Mouse (Mus musculus): ENCODE results near the gene Fermt2.
"Not testable (repeated sequence)": the region's sequence is repeated elsewhere in the genome, so short reads cannot be mapped to it uniquely, and the experiment has no call there.

Fermt2 gene

DNA sequence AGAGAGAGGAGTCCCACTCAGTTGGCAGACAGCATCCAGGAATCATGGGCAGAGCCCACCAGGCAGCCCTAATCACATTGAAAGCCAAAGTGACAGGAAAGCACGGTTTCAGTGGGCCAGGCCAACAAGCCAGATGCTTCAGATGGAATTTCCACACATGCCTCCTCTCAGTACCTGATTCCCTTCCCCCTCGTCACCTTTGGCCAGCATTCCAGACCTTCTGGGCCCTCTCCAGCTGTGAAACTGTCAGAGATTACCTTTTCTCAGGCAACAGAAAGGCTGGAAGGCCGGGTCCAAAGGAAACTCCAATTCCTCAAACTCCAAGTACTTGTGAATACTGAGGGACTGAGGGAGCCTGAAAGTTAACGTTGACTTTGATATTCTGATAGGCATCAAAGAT, 19.1 kb downstream of the Fermt2 start:
- no peak for DNase-seq (ENCODE audit: low read depth in 1 of 2, low spot score in 2 of 2)

DNA sequence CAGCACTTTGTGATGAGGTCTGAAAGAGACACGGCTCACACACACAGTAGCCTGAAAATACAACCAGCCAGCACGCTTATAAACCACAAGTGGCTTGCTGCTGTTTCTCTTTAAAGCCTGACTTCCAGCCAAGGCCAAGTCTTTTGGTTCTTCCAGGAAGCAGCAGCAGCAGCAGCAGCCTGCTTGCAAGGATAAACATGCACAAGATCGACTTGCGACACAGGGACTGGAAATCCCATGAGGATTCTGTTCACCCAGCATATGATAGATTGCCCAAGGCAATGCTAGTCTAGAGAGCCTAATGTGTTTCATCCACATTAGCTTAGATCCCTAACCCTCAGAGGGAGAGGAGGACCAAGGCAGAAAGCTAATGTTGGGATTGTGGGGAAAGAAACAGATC, 22.0 kb downstream of the Fermt2 start:
- DNase-seq (ENCODE audit: low read depth in 1 of 2, low spot score in 2 of 2), result no peak

DNA sequence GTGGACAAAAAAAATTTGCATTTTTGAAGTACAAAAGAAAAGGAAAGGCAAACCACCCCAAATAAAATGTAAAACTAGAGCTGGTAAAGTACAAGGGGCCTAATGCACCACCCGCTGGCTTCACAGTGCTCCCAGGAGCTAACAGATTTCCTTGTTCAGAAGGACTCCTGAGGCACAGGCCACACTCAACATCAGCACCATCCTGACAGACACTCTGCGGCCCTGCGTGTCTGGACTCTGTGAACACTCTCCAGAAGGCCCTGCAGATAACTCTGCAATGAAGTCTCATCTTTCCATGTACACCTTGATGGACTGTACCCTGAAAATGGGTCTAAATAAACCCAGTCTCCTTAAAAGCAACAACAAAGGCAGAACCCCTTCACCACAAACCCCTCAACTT, 22.5 kb downstream of the Fermt2 start:
- DNase-seq (ENCODE audit: low read depth in 1 of 2, low spot score in 2 of 2), result no peak

DNA sequence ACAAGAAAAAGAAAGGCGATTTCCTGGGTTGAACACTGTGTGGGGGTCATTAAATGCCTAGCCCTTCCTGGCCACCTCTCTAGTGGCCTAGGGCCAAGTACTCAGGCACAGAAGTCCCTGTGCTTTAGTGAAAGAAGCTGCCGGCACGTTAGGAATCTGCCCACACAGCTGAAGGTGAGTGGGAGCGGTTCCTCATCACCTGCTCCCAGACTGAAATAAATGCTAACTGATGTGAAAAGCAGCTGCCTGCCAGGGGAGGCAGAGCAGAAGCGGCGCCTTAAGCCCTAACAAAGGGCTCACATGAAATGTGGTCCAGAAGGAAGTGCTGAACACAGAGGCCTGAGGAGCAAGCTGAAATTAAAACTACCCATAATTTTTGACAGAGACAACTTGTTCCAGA, 22.9 kb downstream of the Fermt2 start:
- DNase-seq (ENCODE audit: low read depth in 1 of 2, low spot score in 2 of 2), result no peak

DNA sequence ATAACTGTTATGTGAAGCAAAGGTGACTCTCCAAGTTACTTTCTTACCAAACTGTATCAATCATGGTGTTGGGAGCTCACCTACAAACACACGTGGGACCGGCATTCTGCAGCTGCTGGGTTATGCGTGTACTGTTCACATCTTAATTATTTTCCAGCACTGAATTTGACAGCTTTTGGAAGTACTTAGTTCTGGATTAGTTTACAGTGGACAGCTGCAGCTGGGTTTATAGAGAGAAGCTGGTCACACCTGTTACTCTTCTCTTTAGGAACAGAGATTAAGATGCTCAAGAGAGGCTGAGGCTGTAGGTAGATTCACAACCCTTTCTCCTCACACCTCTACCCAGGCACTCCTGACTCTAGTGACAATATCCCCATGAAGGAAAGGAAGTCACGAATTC, 23.8 kb downstream of the Fermt2 start:
- no peak for DNase-seq (ENCODE audit: low read depth in 1 of 2, low spot score in 2 of 2)

DNA sequence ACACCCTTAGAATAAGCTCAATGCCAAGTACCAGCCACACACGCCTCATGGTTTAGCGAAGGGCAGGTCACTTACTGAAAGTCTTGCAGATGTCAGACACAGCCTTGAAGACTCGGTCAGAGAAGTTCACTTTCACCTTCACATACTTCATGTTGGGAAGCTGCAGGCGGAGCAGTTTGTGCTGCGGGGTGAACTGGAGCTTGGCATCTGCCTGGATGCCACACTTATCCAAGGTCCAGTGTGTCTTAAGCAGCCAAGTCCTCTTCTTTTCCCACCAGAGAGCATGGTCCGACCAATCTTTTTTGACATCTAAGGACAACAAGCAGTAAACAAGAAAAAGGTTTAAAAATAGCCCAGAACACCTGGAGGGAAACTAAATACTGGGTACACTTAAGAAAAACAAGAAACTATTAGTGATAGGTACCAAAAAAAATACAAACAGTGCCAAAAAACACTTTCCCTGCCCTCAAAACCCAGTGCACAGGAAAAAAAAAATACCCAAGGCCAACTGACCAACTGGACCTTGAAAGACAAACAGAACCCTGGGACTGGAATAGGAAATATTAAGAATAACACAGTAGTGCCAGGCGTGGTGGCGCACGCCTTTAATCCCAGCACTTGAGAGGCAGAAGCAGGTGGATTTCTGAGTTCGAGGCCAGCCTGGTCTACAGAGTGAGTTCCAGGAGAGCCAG, 25.4 kb downstream of the Fermt2 start:
- no peak for DNase-seq (ENCODE audit: low read depth in 1 of 2, low spot score in 2 of 2)

DNA sequence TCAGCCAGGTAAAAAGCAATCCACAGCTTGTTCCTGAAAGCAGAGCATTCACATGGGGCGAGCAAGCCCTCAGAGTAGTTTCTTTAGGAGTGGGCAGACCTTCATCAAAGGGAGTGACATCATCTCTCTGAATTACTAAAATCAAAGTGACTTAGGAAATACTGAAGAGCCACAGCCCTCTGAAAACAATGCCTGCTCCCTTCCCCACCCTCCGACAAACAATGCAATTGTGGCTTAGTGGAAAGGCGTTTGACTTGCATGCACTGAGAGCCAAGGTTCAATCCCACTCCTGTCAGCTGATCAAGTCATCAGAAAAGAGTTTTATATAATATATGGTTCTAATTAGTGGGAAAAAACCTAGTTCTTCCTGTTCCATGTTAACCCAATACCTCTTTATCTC, 26.0 kb downstream of the Fermt2 start:
- DNase-seq (ENCODE audit: low read depth in 1 of 2, low spot score in 2 of 2), result no peak

DNA sequence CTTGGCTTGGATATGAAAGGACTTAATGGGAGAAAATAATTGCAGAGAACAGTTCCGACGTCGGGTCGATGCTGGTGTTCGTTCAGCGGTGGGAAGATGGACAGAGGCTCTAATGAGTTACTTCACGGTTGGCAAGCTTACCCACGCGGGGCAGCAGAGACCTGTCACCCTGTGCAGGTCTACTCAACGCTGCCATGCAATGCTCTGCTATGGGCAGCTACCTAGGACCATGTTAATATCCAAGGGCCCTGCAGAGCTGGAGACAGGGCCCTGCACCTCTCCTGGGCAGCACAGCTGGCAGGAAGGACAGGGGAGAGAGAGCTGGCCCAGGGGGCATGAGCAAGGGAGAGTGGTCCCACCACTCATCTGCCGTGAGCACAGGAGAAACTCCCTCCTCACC, 29.9 kb downstream of the Fermt2 start:
- no peak for DNase-seq (ENCODE audit: low read depth in 1 of 2, low spot score in 2 of 2)

DNA sequence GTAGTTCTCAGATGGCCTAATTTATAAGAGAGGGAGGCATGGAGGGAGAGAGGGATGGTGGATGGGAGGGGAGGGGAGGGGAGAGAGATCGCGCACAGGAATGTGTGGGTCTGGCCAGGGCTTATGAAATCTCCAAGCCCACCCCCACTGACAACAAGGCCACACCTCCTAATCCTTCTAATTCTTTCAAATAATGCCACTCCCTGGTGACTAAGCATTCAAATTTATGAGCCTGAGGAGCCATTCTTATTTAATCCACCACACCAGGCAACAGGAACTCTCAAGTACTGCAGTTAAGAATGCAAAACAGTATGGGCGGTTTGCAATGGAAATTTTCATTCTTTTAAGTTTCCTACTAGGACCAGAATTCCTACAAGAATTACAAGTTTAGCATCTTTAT, 32.8 kb downstream of the Fermt2 start:
- DNase-seq (ENCODE audit: low read depth in 1 of 2, low spot score in 2 of 2), result no peak

DNA sequence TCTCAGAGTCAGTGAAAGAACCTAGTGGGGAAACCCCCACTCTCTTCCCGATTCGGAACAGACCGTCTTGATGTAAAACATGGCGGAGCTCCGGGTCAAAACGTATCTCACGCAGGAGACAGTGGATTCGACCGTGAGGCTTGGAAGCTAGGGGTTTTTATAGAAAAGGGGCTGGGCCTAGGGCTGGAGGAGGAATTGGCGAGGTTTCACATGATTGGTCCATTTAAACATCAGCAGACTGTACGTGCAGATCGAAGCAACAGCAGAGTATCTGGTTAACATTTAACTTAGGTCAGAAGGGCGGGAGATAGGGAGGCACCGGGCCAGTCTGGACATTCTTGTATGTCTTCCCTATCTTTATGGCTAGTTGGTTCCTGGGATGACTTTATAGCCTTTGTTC, 34.1 kb downstream of the Fermt2 start:
- DNase-seq (ENCODE audit: low read depth in 1 of 2, low spot score in 2 of 2), result not testable (repeated sequence)

DNA sequence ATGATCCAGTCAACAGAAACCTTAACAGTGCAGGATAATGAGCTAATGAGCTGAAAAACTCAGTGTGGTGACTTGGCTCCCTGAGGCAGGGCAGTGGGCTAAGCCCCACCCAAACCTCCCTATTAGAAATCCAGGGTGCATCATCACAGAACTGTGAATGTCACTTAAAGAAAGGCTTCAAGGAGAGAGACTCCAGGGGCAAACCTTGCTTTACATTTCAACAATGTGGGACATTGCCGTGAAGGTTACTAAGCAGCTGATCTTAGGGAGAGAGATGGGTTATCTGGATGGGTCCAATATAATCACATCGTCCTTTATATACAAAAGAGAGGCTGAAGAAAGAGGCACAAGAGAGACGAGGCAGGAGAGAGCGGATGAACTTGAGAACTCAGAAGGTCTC, 36.0 kb downstream of the Fermt2 start:
- DNase-seq (ENCODE audit: low read depth in 1 of 2, low spot score in 2 of 2), result no peak

DNA sequence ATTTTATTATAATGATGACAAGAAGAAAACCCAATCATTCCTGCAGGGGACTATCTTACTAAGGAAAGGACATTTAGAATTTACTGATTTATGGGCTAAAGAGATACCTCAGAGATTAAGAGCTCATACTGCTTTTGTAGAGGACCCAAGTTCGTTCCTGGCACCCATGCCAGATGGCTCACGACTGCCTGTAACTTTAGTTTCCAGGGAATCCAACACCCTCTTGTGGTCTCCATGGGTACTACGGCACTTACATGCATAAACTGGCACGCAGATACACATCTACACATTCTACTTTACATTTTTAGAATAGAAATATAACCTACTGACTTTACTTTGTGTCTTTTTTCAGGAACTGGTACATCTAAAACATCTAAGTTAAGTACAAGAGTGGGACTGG, 37.2 kb downstream of the Fermt2 start:
- no peak for DNase-seq (ENCODE audit: low read depth in 1 of 2, low spot score in 2 of 2)

DNA sequence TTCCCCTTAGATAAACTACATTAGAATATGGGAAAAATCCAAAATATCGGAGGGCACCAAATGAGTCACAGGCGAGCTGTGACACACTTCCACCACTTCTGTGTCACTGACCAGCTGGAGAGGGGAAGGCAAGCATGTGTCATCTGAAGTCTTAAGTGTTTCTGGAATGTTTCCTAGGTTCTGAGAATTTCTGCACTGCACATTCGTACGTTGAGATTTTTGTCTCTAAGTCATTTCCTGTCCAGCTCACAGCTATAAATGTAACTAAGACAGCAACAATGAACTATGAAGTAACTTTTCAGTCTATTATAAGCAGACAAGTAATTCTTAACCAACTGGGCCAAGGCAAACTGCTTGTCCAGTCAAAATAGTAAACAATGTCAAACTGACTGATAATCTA, 37.9 kb downstream of the Fermt2 start:
- no peak for DNase-seq (ENCODE audit: low read depth in 1 of 2, low spot score in 2 of 2)

DNA sequence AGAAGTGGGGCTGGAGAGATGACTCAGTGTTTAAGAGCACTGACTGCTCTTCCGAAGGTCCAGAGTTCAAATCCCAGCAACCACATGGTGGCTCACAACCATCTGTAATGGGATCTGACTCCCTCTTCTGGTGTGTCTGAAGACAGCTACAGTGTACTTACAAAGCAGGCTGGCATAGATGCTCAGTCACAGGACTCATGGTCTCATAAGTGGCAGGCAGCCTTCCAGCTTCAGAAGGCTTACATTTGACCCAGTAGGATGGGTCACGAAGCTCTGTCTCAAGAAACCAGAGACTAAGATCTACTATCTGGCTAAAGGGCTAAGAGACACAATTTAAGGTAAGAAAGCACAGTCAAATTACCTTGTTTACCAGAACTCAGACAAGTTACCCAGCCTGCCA, 42.7 kb downstream of the Fermt2 start:
- not testable (repeated sequence) for DNase-seq (ENCODE audit: low read depth in 1 of 2, low spot score in 2 of 2)

DNA sequence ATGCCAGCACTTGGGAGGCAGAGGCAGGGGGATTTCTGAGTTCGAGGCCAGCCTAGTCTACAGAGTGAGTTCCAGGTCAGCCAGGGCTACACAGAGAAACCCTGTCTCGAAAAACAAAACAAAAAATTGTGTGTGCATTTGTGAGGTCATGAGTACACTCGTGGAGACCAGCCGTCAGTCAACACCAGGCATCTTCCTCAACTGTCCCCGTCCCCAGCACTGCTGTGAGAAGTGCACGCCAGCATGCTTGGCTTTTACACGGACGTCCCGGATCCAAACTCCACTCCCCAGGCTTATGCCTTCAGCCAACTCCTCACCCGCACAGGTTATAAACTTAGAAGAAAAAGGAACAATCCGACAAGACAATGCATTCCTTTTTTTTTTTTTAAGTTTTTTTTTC, 46.6 kb downstream of the Fermt2 start:
- DNase-seq (ENCODE audit: low read depth in 1 of 2, low spot score in 2 of 2), result not testable (repeated sequence)

DNA sequence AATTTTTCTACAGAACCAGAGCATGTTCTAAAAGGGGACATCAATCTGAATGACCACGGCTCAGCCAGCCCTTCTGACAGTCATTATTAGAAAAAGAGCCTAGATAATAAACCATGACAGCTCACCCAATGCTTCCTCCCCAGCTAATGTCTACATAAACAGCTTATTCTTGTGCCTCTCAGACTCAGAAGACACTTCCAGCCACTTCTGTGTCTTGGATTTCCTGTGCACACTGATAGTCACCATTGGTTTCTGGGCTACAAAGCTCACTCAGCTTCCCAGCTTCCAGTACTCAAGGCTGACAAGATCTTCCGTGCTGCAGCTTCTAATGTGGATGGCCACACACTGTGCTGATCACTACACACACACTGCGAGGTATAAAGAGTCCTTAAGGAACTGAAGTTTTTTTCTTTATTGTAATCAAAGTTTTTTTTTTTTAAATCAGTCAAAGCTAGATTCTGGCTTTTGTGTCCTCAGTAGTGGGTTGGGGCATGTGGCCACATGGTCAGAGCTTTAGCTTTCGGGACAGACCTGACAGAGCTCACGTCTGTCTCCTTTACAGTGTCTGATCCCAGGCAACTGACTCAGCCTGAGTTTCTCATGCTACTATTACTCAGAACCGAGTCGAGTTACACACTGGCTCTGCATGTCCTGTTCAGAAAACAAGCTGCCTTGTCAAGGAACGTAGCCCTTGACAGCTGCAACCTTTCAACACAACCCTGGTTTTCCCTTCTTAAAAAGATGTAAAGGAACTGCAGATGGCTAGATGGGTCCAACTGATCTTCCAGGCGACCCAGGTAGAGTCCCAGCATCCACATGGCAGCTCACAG, 50.7 kb downstream of the Fermt2 start:
- no peak for DNase-seq (ENCODE audit: low read depth in 1 of 2, low spot score in 2 of 2)

DNA sequence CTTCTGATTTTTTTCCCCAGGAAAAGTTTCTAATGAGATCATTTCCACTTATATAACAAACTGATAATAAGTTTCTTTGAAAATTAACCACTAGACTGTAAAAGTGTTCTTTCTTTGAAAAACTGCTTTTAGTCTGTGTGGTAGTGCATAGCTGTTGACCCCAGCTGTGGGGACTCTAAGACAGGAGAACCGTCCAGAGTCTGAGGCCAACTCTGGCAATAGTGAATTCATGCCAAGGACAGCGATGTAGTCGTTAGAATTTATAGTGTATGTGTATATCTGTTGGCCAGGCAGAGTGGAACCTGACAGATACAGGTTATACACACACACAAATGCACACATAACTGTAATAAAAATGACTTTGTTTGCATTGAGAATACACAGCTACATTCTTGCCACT, 51.4 kb downstream of the Fermt2 start:
- DNase-seq (ENCODE audit: low read depth in 1 of 2, low spot score in 2 of 2), result no peak

DNA sequence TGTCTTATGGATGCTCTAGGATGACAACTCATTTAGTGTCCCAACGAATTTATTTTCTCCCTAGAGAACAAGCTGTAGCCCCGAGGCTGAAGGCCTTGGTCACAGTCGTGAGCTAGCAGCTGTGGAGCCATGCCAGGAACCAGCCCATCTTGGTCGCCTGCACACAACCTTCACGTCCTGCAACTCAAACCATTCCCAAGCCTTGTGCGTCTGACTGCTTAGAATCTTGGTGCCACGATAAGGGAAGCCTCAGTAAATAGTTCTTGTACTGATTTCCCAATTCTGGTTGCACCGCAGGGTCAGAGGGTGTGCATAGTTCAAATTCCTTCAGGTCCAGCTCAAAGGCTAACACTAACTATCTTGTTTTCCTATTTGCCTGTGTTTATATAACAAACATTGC, 52.3 kb downstream of the Fermt2 start:
- no peak for DNase-seq (ENCODE audit: low read depth in 1 of 2, low spot score in 2 of 2)

DNA sequence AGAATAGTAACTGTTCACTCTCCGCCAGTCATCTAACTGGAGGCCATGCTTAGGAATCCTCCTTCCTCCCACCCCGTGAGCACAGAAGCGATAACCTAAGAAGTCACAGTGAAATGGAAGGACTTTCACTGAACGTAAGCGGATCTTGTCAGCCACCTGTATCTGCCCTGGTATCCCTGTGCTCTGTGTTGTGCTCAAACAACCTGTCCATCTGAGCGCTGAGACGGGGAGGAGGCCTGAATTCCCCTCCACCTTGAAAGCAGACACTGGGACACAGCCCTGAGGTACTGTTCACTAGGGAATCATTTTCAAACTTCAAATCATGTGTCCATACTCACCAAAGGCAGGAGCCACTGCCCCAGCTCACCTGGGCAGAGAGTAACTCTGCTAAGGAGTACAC, 52.9 kb downstream of the Fermt2 start:
- DNase-seq (ENCODE audit: low read depth in 1 of 2, low spot score in 2 of 2), result no peak

DNA sequence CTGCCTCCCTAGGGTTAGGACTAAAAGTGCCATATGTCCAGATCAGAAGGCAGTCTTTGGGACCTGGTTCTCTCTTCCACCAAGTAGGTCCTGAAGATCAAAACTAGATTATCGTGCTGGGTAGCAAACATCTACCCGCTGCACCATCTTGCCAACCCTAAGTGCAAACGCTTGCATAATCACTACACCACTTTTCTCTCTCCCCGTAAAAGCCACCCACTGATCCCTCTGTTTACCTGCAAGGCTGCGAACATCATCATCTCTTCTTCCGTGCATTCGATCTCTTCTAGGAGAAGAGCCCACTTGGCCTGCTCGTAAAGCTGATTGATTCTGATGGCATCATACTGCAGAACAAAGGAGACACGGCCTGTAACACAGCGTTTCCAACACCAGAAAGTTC, 57.4 kb downstream of the Fermt2 start:
- DNase-seq (ENCODE audit: low read depth in 1 of 2, low spot score in 2 of 2), result no peak

DNA sequence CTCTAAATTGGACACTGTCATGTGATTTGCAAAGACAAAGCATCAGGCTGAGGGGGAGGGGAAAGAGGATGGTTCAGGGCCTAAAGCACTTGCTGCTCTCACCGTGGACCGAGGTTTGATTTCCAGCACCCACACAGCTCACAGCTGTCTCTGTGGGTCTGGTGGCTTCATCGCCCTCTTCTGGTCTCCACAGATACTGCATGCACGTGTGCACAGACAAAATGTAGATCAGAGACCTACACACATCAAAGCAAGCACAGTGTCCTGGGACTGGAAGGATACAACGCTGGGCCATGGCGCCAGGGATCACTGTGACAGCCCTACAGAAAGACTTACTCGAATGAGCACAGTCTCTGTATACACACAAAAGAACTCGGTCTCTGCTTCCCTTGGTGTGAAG, 60.5 kb downstream of the Fermt2 start:
- DNase-seq (ENCODE audit: low read depth in 1 of 2, low spot score in 2 of 2), result no peak

DNA sequence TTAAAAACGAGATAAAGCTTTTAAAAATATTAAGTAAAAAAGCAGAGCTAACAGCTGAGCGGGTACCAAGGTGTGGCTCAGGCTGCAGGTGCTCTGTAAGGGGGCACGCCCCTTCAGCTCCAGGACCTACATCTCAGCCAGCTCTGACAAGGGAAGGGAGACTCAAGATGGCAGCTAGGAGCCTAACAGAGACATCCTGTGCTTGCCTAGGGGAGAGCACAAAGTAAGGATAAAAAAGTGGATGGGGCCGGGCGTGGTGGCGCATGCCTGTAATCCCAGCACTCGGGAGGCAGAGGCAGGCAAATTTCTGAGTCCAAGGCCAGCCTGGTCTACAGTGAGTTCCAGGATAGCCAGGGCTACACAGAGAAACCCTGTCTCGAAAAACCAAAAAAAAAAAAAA, 63.5 kb downstream of the Fermt2 start:
- not testable (repeated sequence) for DNase-seq (ENCODE audit: low read depth in 1 of 2, low spot score in 2 of 2)
